Mouse (Mus musculus): ENCODE measurements around the gene Gpr18.

DNA sequence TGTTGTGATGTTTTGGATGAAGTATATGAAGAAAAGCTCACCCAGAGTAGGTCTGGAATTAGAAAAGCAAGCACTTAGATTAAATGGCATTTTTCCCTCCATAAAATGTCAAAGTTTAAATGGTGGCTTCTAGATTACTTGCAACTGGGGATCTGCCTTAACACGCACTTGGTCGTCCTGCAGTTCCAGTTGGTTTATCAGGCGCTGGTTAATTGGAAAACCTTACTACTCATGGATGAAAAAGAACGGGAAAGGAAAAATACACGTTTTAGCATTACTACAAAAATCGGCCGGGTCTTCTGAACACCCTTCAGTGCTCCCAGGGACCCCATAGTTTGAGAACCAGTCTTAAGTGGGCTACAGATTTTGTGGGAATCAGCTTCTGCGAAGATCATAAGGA is 37.9 kb downstream of the Gpr18 start:
- no peak for TF ChIP-seq POLR2A (IDR thresholded peaks at IDR 0.05; ENCODE audit: extremely low read depth, insufficient read depth, low read length)
- TF ChIP-seq CTCF (IDR thresholded peaks at IDR 0.05; ENCODE audit: extremely low read depth, insufficient read depth, low read length) = no peak

Data from cortical plate, adult 2 months (tissue).